Mouse (Mus musculus): Measurements from ENCODE around the gene Herc1.

Gene Herc1

DNA sequence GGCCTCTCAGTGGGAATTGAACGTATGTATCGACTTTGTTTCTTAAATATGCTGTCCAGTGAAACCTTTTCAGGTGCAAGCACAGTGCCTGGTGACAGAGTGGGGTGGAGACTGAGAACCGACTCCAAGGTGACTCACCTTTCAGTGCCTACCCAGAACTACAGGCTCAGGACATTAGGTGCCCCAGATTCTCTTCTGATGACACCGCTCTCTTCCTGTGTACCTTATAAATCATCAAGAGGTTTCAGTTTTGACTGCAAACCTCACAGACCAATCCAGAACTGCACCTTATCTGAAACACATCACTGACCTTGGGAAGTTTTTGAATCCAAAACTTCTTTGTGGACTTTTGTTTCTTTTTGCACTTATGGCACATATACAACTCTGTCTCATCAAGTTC lies 170.0 kb downstream of the Herc1 start:
- in situ Hi-C loops (cut with MseI, MboI): no loop called here

DNA sequence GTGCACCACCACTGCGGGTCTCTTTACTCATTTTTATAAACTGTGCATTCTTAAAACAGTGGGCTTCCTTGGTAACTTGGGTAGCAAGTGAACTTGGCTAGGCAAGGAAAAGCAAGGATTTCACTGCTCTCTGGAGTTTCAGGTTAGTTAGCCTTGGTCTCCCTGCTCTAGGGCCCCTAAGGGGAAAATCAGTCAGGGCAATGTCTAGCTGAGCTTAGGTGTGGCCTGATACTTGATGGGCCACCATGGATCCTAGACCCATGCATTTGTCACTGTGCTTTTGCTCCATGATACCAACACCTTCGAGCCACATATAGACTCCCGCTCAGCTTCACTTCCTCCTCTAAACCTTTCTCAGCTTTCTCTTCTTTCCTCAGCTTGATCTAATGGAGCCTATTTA lies 171.3 kb downstream of the Herc1 start:
- in situ Hi-C loops (cut with MseI, MboI): no loop called here

- in situ Hi-C loops (cut with MseI, MboI): no loop called here
Observed at GRCm38 (mm10) chr9:66542785-66543184, 192.5 kb downstream of the Herc1 start.

Data from mouse trophoblast stem cell (cell line).